Mouse (Mus musculus) intestine, embryonic 14.5 days (tissue): Measurements from ENCODE around the gene Gna12. TPM values are rescaled to one million over a fixed set of nuclear protein-coding genes. Genes with fewer than 3 reads are reported as not detected.

Experiments
- ATAC-seq: fragments of 200-750 bp; cut with Nextera tagmentation; replicated peaks from 2 replicates; pipeline ENCODE4 v1.8.0; 2017; ENCODE audit warnings: low read depth, moderate number of reproducible peaks, moderate TSS enrichment, moderate library complexity; ENCODE audit not compliant: low FRiP score, low TSS enrichment
- DNase-seq: peaks from one replicate; pipeline ENCODE4 v3.0.0-alpha.2; 2018; ENCODE audit warnings: low spot score
- H3K27ac ChIP-seq: fragments of 300-500 bp; sonication (generic); 2 replicates; pipeline ENCODE4 v1.5.1; 2014; ENCODE audit warnings: low read depth, mild to moderate bottlenecking, control low read depth
- H3K27me3 ChIP-seq: fragments of 300-500 bp; sonication (generic); replicated peaks from 2 replicates; pipeline ENCODE4 v1.6.1; 2014; ENCODE audit warnings: low read length, control low read depth; ENCODE audit not compliant: control insufficient read depth, insufficient read depth
- H3K36me3 ChIP-seq: fragments of 300-500 bp; sonication (generic); 2 replicates; pipeline ENCODE4 v1.6.1; 2014; ENCODE audit warnings: low read length, control low read depth; ENCODE audit not compliant: control insufficient read depth, insufficient read depth
- H3K4me1 ChIP-seq: fragments of 300-500 bp; sonication (generic); replicated peaks from 2 replicates; pipeline ENCODE4 v1.6.1; 2014; ENCODE audit warnings: low read length, control low read depth, mixed read lengths; ENCODE audit not compliant: control insufficient read depth, insufficient read depth
- H3K4me2 ChIP-seq: fragments of 300-500 bp; sonication (generic); 2 replicates; pipeline ENCODE4 v1.6.1; 2014; ENCODE audit warnings: low read length
- H3K4me3 ChIP-seq: fragments of 300-500 bp; sonication (generic); 2 replicates; pipeline ENCODE4 v1.5.1; 2014; ENCODE audit warnings: low read depth, low read length, control low read depth, mixed read lengths
- H3K9ac ChIP-seq: fragments of 300-500 bp; sonication (generic); 2 replicates; pipeline ENCODE4 v1.6.1; 2014; ENCODE audit warnings: mild to moderate bottlenecking, low read length
- H3K9me3 ChIP-seq: fragments of 300-500 bp; sonication (generic); 2 replicates; pipeline ENCODE4 v1.6.1; 2016; ENCODE audit warnings: low read length, control low read depth; ENCODE audit not compliant: control insufficient read depth
- WGBS: fragments of 180-500 bp; shearing (Covaris S2); extraction: QIAGEN DNeasy Blood & Tissue Kit; methylation state at CpG from one replicate; pipeline ENCODE4 v1.1.7; 2014; 5-methylcytosine and 5-hydroxymethylcytosine counted together
- polyA plus RNA-seq: library from polyadenylated mRNA; unstranded; fragments of >200 nt; fragmentation: Nextera tagmentation; extraction: Ambion mirVana; gene quantifications from 2 replicates; pipeline ENCODE4 v1.2.1, GENCODE M21; 2014

Gene Gna12
- polyA plus RNA-seq, 1 experiment from 2014 or later: 17.7 TPM

DNA sequence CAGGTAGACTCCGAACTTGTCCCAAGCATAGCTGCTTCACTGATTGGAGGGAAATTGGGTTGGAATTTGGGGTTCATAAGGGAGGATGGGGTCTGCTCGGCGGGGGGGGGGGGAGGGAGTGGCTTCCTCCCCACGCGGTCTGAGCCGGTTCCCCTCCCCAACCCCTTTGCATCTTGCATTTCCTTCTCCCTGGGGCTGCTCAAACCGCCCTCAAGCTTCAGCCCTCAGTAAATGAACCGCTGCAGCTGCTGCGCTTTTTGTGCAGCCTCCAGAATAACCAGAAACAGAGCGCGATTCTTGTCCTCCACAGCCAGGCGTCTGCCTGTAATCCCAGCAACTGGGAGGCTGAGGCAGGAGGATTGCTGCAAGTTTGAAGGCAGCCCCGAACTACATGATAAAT is 94.1 kb downstream of the Gna12 start:
- Histone ChIP-seq H3K4me2 (peak overlapping the region; percentile 65; the same call in 1 of the 2 replicates), H3K27me3 (peaks cover 26% of the 10 kb centered on the region), H3K27ac (no peak overlapping the region), H3K9me3 (0 out of 2 replicates have a peak, but pooled peaks cover 3% of the 10 kb centered on the region), H3K9ac (no peak overlapping the region), H3K4me3 (0 out of 2 replicates have a peak overlapping the region, but pooled peaks have one; percentile 28), H3K36me3 (no peaks in the 10 kb centered on the region), H3K4me1 (no peaks in the 10 kb centered on the region; the same call in 1 of the 2 replicates)
- DNase-seq (no peak), ATAC-seq (no peak)
- 18% methylated on average over 11 of the region's 13 CpGs for WGBS

- Histone ChIP-seq H3K9me3 (0 out of 2 replicates have a peak, but pooled peaks cover 3% of the 10 kb centered on the region), H3K4me3 (peak overlapping the region; percentile 28), H3K27me3 (peaks cover 26% of the 10 kb centered on the region), H3K9ac (0 out of 2 replicates have a peak overlapping the region, but pooled peaks have one; percentile 25), H3K36me3 (no peaks in the 10 kb centered on the region), H3K27ac (no peak overlapping the region), H3K4me2 (peak overlapping the region; percentile 65), H3K4me1 (no peaks in the 10 kb centered on the region; the same call in 1 of the 2 replicates)
- ATAC-seq (peak; percentile 53), DNase-seq (peak; percentile 62)
- 0% methylated on average over 22 of the region's 22 CpGs for WGBS
These were observed 94.9 kb downstream of the Gna12 start for GRCm38 (mm10) chr5:140735297-140735696.

DNA sequence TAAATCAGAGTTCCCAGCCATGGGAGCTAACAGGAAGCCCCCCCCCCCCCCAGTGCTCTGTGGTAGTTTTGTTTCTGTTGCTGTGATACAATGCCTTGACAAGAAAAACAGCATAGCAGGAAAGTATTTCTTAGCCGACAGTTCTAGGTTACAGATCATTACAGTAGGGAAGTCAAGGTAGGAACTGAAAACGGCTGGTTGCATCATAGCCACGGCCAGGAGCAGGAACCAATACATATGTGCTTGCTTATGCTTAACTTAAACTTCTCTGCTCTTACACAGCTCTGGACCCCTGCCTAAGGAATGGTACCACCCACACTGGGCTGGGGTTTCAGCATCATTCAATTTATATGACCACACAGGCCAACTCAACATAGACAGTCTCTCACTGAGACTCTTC is 96.9 kb downstream of the Gna12 start:
- Histone ChIP-seq H3K9ac (no peak overlapping the region), H3K4me1 (no peaks in the 10 kb centered on the region; the same call in 1 of the 2 replicates), H3K4me3 (no peak overlapping the region), H3K27ac (no peak overlapping the region), H3K36me3 (no peaks in the 10 kb centered on the region), H3K4me2 (no peak overlapping the region), H3K9me3 (0 out of 2 replicates have a peak, but pooled peaks cover 3% of the 10 kb centered on the region), H3K27me3 (peaks cover 26% of the 10 kb centered on the region)
- DNase-seq (no peak), ATAC-seq (no peak)
- 71% methylated on average over 3 of the region's 3 CpGs for WGBS

GRCm38 (mm10) chr5:140732195-140732594 is 98.0 kb downstream of the Gna12 start:
- DNase-seq (no peak), ATAC-seq (no peak)
- Histone ChIP-seq H3K4me2 (no peak overlapping the region), H3K4me1 (no peaks in the 10 kb centered on the region; the same call in 1 of the 2 replicates), H3K9ac (no peak overlapping the region), H3K4me3 (no peak overlapping the region), H3K9me3 (0 out of 2 replicates have a peak, but pooled peaks cover 3% of the 10 kb centered on the region), H3K27me3 (peaks cover 24% of the 10 kb centered on the region), H3K36me3 (no peaks in the 10 kb centered on the region), H3K27ac (no peak overlapping the region)
- WGBS: 54% methylated on average over 4 of the region's 4 CpGs

- H3K9ac ChIP-seq: no peak overlapping the region
- peaks cover 15% of the 10 kb centered on the region for H3K27me3 ChIP-seq
- ATAC-seq: no peak
These were observed 99.0 kb downstream of the Gna12 start for GRCm38 (mm10) chr5:140731040-140731797.

GRCm38 (mm10) chr5:140726946-140727740 is 103.1 kb downstream of the Gna12 start:
- 76% methylated on average over 17 of the region's 17 CpGs for WGBS
- Histone ChIP-seq H3K27ac (no peak overlapping the region), H3K36me3 (no peaks in the 10 kb centered on the region), H3K9ac (no peak overlapping the region), H3K9me3 (no peaks in the 10 kb centered on the region), H3K4me1 (no peaks in the 10 kb centered on the region), H3K27me3 (no peaks in the 10 kb centered on the region), H3K4me3 (no peak overlapping the region), H3K4me2 (no peak overlapping the region)
- no peak for DNase-seq
- ATAC-seq: no peak

More at GRCm38 (mm10) chr5:140731040-140731797, 99.0 kb downstream of the Gna12 start:
- WGBS: 88% methylated on average over 11 of the region's 11 CpGs
- no peaks in the 10 kb centered on the region; the same call in 1 of the 2 replicates for H3K4me1 ChIP-seq
- no peak overlapping the region for H3K27ac ChIP-seq
- H3K9me3 ChIP-seq: 0 out of 2 replicates have a peak, but pooled peaks cover under 1% of the 10 kb centered on the region
- H3K4me3 ChIP-seq: no peak overlapping the region
- H3K4me2 ChIP-seq: no peak overlapping the region
- H3K36me3 ChIP-seq: no peaks in the 10 kb centered on the region
- no peak for DNase-seq

GRCm38 (mm10) chr5:140726062-140726839 is 104.0 kb downstream of the Gna12 start:
- Histone ChIP-seq H3K4me3 (no peak overlapping the region), H3K9me3 (no peaks in the 10 kb centered on the region), H3K27ac (no peak overlapping the region), H3K4me2 (no peak overlapping the region), H3K4me1 (no peaks in the 10 kb centered on the region), H3K27me3 (no peaks in the 10 kb centered on the region), H3K9ac (no peak overlapping the region), H3K36me3 (no peaks in the 10 kb centered on the region)
- whole genome bisulfite sequencing: 83% methylated on average over 7 of the region's 7 CpGs
- ATAC-seq (no peak), DNase-seq (no peak)

GRCm38 (mm10) chr5:140723822-140724221 is 106.4 kb downstream of the Gna12 start, which contains the start of gene Amz1:
Amz1 (plus strand) TSS chr5:140724127.
- Histone ChIP-seq H3K4me3 (no peak within 1 kb of the TSS), H3K4me2 (no peak within 1 kb of the TSS), H3K9me3 (no peaks in the 10 kb centered on the region), H3K36me3 (peaks cover 10% of the 10 kb centered on the region; the same call in 1 of the 2 replicates), H3K27me3 (no peaks in the 10 kb centered on the region), H3K4me1 (no peaks in the 10 kb centered on the region), H3K27ac (no peak within 1 kb of the TSS), H3K9ac (no peak within 1 kb of the TSS)
- no peak for ATAC-seq
- 81% methylated on average over 13 of the region's 13 CpGs for WGBS
- no peak for DNase-seq
